Mouse (Mus musculus): Measurements from ENCODE around the gene Nr6a1.

Nr6a1 gene

DNA sequence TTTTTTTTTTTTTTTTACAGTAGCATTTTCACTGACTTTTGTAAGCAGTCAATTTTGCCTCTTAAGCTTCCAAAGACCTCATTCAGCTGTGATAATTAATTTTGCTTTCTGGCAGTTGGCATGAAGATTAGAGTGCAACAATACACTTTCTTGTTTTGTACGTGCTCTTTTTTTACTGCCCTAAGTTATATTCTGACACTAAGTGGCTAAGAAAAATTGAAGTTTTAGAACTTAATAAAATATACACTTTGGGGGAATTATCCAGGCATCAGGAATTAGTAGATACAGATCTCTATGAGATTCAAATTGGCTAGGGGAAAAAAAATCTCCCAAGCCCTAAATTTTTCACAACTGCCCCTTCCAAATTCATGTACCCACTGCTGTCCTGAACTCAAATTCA lies 144.8 kb downstream of the Nr6a1 start:
- no peak for DNase-seq (ENCODE audit: low read depth, low spot score)

DNA sequence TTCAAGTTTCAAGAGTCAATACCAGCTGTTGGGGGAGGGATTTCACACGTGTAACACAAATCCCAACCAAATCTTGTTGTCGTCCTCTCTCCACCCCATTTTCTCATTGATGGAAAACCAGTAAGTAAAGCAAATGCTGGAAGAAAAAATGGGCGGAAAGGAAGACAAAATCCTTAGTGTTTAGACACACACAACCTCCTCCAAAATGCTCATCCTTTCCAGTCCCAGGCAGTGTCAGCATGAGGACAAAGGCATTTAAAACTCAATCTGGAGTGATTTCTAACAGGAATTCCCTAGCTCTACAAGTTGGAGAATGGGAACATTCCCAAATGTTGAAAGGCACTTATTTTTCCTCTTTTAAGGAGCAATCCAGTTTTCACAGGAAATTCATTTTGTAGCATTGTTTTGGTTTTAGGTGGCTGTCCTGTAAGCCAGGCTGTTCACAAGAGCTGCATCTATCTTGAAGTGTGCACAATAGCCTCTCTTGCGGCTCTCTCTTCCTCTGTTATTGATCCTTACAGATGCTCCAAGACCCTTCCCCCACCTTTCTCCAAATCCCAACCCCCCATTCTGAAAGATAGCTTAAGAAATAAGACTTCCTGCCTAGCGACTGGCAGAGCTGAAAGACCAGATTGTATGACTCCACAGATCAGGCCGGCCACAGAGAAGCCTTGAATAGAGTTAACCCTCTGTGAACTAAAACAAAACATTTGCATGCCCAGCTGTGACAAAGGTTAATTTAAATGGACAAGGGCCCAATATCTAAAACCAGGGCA lies 145.4 kb downstream of the Nr6a1 start:
- DNase-seq (ENCODE audit: low read depth, low spot score): no peak

DNA sequence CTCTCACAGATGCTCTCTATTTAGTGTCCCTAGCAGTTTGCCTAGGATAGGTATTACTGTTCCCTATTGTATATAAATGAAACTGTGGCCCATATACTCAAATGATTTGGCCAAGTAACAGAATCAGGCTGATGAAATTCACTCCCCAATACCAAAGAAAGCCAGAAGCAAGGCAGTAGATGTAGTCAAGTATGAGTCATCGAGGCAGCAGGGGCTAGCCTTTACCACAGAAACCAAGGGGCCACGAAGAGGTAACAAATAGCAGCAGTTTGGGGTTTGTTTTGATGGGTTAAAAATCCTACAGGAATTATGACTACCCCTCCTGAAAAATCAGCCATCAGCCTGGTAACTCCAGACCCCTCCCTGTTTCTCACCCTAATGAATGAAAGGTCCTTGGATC lies 147.5 kb downstream of the Nr6a1 start:
- no peak for DNase-seq (ENCODE audit: low read depth, low spot score)

DNA sequence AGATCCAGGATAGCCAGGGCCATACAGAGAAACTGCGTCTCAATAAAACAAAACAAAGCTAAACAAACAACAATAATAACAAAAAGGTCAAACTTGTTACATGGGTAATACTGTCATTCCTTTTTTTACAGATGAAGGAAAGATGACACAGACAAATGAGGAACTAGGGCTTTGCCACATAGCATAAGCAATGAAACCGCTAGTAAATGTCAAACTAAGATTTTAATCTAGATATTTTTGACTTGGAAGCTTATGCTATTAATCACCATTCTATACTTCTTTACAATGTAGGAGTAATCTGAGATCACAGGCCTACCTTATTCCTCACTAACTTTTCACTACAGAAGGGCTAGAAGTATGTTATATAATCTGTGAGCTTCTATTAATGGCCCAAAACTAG lies 150.2 kb downstream of the Nr6a1 start:
- no peak for DNase-seq (ENCODE audit: low read depth, low spot score)

DNA sequence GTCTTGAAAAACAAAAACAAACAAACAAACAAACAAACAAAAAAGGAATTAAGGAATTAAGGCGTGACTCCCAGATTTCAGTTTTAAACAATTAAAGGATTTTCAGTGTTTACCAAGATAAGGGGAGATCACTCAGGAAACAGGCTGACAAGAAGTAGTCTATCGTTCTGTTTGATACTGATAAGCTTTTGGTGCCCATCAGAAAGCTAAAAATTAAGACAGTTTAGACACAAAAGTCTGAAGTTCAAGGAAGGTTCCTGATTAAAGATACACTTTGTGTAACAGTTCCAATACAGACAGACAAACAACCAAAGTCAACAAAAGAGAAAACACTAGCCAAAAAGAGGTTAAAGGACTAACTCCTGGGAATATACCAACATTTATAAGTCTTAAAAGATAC lies 152.6 kb downstream of the Nr6a1 start:
- no peak for DNase-seq (ENCODE audit: low read depth, low spot score)

DNA sequence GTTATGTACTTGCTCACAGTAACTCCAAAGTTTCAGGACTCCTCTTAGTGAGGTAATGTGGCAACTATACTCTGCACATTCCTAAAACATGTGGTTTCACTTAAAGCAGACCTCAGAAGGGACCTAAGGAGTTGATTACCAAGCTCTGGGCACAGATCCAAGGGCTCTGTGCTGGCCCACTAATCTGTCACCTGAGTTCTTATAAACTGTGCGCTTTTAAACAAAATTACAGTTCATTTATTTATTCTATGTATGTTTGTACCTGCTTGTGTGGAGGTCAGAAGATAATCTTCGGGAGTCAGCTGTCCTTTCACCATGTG lies 156.1 kb downstream of the Nr6a1 start:
- DNase-seq (ENCODE audit: low read depth, low spot score): peak; percentile 63

DNA sequence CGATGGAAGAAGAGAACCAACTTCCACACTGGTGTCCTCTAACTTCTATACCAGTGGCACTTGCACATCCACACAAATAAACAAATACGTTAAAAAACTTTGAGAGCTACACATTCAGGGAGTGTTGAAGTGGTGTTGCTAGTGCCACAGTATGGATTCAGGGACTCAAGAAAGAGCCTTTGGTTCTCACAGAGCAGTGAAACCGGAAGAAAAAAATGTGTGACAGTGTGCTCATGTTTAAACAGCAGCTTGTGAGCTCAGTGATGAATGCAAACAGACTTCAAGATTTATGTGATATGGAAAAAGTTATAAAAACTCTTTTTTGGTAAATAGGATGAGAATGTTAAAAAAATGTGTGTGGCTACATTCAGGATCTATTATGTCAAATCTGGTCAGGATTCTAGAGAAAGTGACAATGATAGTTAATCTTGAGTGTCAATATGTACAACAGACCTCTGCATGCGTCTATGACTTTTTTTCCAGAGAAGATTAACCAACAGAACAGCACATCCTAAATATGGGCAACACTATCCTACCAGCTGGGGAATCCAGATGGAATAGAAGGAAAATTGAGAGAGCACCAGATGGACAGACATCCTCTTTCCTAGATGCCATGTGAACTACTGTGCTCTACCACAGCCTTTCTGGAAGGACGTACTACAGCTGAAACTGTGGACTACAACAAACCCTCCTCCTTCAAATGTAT lies 156.6 kb downstream of the Nr6a1 start:
- no peak for DNase-seq (ENCODE audit: low read depth, low spot score)

DNA sequence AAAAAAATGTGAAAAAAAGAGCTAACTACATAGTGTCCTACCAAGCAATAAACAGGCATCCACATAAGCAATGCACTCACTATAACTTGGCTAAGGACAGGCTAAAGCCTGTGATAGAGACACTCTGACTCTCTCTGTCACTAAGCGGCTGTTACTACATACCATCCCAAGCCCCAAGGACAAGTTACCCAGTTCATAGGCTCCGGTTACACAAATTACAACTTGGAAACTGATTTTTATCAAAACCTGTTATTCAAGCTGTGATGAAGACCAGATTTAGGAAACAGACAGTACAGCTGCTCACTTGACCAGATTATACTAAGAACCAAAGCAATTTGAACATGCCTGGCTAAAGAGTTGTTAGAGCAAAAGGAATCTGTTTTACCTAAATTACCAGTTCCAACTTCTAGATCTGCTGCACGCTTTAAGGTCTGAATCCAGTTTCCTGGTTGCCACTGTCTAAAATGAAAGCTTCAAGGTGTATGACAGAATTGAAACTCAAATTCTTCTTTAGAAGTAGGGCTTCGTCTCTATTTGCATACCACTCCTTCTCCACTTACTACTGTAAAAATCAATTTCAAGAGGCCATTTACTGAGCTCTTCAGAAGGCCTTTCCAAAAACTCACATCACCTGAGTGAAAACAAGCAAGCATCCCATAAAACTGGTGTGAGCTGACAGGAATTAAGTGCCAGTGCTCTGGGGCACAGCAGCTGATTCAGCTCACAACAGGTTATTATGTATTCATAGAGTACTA lies 160.1 kb downstream of the Nr6a1 start:
- DNase-seq (ENCODE audit: low read depth, low spot score): no peak

DNA sequence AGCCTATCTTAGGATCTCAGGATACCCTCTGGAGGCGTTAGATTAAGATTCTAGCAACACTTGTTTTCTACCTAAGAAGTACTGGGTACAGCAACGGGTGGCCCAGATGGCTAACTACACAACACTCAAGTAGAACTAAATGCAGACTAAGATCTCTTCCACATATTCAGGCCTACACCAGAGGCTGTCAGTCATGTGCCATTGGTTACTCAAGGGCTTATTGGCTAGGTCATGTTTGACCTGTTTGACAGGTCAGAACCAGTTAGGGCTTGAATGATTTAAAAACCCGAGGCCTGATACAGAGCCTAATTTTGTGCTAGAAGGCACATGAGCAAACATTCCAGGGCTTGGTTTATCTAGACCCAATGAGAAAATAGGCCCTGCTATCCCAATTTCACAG lies 187.6 kb downstream of the Nr6a1 start:
- DNase-seq (ENCODE audit: low read depth, low spot score): no peak

DNA sequence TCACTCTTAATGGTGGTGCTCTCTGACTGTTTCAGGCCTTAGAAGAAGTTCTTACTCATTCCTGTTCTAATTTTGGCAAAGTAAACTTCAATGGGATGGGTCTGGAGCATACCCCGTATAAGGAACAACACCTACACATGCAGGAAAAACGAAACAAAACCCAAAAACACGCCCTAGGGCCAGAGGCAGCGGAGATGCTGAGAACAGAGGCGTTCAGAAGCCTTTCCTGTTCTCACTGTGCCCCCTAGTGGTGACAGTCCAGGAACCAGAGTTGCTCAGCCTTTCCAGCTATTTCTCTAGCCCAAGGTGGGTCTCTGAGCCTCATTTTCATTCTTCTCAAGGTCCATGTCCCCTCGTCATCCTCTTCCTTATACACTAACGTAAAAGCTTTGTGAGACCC lies 188.1 kb downstream of the Nr6a1 start:
- peak; percentile 65 for DNase-seq (ENCODE audit: low read depth, low spot score)

DNA sequence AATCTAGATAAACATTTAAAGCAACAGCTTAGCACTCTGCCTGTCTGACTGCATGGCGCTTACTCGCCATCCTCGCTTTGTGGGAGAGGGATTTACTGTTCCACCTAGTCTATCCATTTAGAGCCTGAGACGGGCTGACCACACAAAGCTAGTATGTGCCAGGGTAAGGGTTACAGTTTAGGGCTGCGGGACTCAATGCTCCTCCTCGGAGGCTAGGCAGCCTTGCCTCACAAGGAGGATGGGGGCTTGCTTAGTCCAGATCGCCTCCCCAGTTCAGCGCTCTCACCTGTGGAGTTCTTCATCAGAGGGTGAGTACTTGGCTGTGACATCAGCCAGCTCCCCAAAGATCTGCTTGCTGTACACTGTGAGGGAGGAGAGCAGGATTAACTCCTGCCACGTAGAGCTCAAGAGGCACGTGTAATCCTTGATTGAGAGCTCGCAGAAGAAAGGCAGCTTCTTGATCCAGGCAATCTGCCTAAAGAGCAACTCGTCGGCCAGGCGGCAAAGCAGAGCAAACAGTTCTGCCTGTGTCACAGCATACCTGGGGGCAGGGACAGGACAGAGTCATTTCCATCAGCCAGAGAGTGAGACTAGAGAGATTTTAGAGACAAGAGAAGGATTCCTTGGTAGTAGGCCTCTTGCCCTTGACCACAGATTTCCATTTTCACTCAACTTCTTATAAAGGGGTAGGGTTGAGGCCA lies 188.7 kb downstream of the Nr6a1 start:
- no peak for DNase-seq (ENCODE audit: low read depth, low spot score)

DNA sequence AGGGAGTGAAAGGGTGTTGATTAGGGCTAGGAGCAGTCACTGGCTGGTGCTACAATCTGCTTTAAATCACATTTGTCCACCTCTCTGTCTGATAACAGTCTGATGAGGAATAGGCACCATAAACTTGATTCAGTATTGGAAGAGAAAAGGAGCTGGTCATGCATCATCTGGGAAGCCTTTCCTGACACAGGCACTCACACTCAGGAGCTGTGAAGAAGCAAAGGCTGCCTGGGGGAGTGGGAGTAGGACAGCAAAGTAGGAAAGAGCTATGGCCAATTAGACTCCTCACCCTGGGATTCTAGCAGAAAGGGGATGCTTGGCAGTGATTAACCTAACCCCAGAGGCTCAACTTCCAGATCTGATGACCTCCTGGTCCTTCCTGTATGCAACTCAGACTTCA lies 191.7 kb downstream of the Nr6a1 start:
- DNase-seq (ENCODE audit: low read depth, low spot score): no peak

DNA sequence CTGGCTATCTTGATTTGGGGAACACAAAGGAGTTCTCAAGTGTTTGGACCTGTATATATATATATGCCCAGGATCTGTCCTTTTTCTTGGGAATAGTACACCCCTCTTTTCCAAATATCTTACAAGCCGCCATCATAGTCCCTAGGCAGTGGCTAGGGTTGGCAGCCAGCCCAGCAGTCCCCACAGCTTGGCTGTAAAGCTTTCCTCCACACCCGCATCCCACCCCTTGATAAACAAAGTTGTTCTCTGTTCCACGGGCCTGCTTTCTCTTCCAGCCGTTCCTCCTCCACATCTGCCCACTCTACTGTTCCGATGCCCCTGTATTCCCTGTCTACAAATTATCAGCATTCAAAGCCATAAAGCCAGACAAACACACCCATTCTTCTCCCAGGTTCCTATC lies 192.8 kb downstream of the Nr6a1 start:
- no peak for DNase-seq (ENCODE audit: low read depth, low spot score)

DNA sequence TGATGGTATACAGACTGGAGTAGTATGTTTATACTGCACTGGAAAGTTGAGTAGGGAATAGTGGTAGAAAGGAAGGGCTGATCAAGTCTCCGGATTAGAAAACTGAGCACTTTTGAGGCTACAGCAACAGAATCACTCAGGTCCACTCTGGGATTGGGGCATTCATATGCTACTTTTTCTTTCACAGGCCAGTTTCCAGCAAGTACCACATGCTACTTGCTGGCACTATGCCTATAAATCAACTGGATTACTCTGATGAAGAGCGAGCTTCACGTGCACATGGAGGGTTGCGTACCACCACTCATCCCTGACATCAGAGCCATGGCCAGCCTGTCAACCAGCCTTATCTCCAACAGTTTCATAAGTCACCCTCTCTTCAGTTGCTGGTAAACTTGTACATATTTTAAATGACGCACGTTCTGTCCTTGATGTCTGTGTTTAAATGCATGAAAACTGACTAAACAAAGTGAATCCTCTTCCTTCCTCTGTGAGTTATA lies 197.1 kb downstream of the Nr6a1 start:
- DNase-seq (ENCODE audit: low read depth, low spot score): no peak

DNA sequence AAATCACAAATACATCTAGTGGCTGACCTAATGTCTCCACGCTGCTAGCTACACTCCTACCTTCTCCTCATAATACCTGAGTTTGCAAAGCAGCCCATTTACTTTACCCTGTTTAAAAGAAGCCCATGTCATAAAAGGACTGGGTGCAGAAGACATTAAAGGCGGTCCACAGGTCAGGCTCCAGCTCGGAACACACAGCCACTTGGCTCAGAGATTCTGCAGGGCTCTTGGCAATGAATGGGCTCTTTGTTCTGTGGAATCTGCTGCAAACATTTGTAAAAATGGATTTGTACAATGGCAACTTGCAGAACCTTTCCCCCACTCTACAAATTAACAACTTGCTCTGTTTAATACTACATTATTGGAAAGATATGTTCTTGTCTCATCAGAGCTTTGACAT lies 202.1 kb downstream of the Nr6a1 start:
- no peak for DNase-seq (ENCODE audit: low read depth, low spot score)

DNA sequence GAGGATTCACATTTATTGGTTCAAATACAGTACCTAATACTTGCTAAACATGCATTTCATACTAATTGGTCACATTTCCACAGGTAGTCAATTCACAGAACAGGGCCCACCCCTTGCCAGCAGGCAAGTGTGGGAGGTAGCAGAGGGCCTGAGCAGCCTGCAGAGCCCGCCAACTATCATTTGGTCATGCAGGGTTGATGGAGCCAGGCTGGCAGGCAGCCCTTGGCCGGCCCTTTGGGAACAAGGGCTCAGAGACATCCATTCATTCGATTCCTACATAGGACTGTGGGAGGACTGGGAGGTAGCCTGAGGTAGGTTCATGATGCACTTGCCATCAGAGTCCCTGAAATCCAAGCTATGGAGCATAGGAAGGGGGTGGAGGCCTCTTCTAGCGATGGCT lies 204.1 kb downstream of the Nr6a1 start:
- no peak for DNase-seq (ENCODE audit: low read depth, low spot score)

DNA sequence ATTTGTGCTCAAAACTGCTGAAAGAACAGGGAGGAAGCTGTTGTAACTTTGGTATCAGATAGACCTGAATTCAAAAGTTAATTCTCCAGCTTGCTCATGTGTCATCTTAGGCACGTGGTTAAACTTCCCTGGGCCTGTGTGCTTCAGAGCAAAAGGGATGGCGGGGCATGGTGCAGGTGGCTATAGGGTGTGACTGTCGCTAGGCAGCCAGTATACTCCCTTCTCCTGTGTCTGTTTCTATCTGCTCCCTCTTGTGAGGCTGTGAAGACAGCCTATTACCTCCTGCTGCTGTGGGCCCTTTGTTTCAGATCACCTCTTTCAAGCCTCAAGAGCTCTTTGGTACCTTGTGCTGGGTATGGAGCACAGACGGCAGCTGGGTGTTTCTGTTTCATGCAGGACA lies 205.4 kb downstream of the Nr6a1 start:
- DNase-seq (ENCODE audit: low read depth, low spot score): no peak

DNA sequence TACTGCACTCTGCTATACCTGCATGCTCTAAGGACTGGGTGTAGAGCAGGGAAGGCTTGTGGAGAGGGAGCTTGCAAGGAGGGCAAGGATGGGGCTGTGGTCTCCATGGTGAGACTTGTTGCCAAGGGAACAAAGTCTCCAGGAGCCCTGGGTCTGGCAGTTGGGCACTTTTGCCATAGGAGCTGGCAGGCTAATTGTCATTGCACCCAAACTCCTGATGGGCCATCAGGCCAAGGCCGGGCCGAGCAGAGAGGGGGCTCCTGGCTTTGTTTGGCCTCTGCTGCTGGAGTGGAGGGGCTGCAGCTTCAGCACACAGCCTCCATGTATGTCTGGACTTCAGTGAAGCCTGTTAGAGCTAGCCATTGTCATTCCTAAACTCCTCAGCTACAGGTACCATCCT lies 206.8 kb downstream of the Nr6a1 start:
- no peak for DNase-seq (ENCODE audit: low read depth, low spot score)

DNA sequence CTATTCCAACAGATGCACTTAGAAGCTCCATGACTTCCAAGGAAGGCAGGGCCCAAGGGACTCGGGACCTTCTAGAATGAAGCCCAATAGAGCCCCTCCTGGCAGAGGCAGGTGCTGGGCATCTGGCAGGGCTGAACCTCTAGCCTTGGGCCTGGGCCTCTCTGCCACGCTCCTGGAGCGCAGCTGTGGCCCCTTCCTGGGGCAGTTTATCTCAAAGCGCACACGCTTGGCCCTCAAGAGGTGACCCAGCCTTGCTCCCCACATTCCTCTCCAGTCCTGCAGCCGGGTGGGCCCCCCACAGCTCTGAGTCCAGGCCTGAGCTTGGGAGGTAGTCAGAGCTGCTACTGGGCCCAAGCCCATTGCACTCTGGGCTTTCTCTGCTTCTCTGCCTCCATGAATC lies 208.1 kb downstream of the Nr6a1 start:
- no peak for DNase-seq (ENCODE audit: low read depth, low spot score)

DNA sequence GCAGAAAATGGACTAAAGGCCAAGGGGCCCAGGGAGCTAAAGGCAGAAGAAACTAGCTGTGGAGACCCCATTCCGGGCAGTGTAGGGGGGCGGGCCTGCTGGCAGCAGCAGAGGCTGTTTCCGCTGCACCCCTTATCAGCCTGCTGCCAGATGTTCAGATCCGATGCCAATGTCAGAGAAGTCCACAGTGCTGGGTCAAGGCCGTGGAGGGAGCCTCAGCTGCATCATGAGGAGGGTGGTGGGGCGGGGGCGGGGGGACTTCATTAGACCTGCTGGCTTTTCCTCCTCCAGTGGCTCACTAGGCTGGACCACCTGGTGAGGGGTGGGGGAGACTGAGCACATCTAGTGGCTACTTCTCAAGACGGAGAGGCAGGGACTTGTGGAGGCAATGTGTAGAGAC lies 208.8 kb downstream of the Nr6a1 start:
- no peak for DNase-seq (ENCODE audit: low read depth, low spot score)

DNA sequence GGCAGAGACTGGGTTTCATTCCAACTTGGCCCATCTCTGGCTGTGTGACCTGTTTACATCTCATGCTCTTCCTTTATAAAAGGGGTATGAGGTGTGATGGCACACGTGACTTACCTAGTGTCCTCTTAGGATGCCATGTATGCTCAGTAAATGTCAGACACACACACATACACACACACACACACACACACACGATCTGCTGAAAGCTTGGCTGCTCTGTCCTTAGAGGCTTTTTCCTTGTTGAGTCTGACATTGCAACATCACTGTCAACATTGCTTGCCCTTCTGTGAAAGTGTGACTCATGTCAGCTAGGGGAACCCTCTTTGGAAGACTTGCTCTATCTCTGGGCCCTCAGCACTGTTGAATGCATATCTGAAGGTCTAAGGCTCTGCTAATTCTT lies 210.1 kb downstream of the Nr6a1 start:
- DNase-seq (ENCODE audit: low read depth, low spot score): no peak

DNA sequence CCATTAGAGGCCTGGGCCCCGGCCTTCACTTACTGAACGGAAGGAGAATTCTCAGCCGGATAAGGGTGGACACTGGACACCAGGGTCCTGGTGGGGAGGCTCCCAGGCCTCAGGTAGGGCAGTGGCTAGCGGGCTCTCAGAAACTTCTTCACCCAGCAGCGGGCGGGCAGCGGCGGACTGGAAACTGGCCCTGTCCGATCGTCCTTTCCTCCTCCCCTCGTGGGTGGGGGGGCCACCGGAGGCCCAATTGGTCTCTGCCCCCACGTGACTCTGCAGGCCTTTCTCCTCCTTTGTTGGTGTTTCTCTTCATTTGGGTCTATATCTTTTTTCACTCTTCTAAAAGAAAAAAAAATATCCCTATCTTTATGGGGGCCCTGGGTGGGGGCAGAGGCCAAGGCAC lies 213.2 kb downstream of the Nr6a1 start, which contains the start of gene Nr5a1:
TSS of gene Nr5a1 (minus strand) at position 219 of the 400 bp plus-strand sequence.
- no peak for DNase-seq (ENCODE audit: low read depth, low spot score)
